Mouse (Mus musculus) MEL (cell line): Measurements from ENCODE around the gene Samd11. TPM values are rescaled to one million over a fixed set of nuclear protein-coding genes. Genes with fewer than 3 reads are reported as not detected.

Experiments
- DNase-seq: peaks from one replicate; pipeline ENCODE4 v3.0.0; 2011; ENCODE audit warnings: low read depth, low spot score
- H3K27ac ChIP-seq: 2 replicates; pipeline ENCODE4 v1.5.1; 2012; ENCODE audit warnings: low read depth, mild to moderate bottlenecking, control low read depth, low read length, moderate library complexity; ENCODE audit not compliant: control insufficient read depth
- H3K27me3 ChIP-seq, 2 experiments: fragments of 150-350 bp in 1 of 2; sonication (generic) in 1 of 2; 2 replicates each; pipeline ENCODE4 v1.6.1; 2012; ENCODE audit warnings: low read length in 2 of 2, mild to moderate bottlenecking in 2 of 2, improper control_type of control experiment in 1 of 2, moderate library complexity in 1 of 2; ENCODE audit not compliant: insufficient read depth in 2 of 2, control insufficient read depth in 1 of 2
- H3K36me3 ChIP-seq, 2 experiments: 2 replicates each; pipeline ENCODE4 v1.6.1; 2012 to 2014; ENCODE audit warnings: low read length in 2 of 2, improper control_type of control experiment in 1 of 2, inconsistent platforms in 1 of 2, mild to moderate bottlenecking in 1 of 2; ENCODE audit not compliant: insufficient read depth in 2 of 2, control insufficient read depth in 1 of 2
- H3K4me1 ChIP-seq, 2 experiments: fragments of 150-350 bp in 1 of 2; sonication (generic) in 1 of 2; 2 replicates each; pipeline ENCODE4 v1.6.1; 2012; ENCODE audit warnings: low read length in 2 of 2, improper control_type of control experiment in 1 of 2, mild to moderate bottlenecking in 1 of 2; ENCODE audit not compliant: insufficient read depth in 2 of 2, control insufficient read depth in 1 of 2
- H3K4me3 ChIP-seq, 2 experiments: fragments of 150-350 bp in 1 of 2; sonication (generic) in 1 of 2; 2 replicates each; pipeline ENCODE4 v1.5.1; 2012; ENCODE audit warnings: low read depth in 2 of 2, low read length in 2 of 2, mild to moderate bottlenecking in 2 of 2, moderate library complexity in 2 of 2, control low read depth in 1 of 2, improper control_type of control experiment in 1 of 2; ENCODE audit not compliant: control insufficient read depth in 1 of 2, insufficient read depth in 1 of 2
- H3K79me2 ChIP-seq: 2 replicates; pipeline ENCODE4 v1.6.1; 2012; ENCODE audit warnings: mild to moderate bottlenecking, low read length, moderate library complexity; ENCODE audit not compliant: control insufficient read depth, poor library complexity, insufficient read depth
- H3K9ac ChIP-seq: 2 replicates; pipeline ENCODE4 v1.6.1; 2012; ENCODE audit warnings: low read depth, mild to moderate bottlenecking, control low read depth, low read length, moderate library complexity; ENCODE audit not compliant: control insufficient read depth, poor library complexity, severe bottlenecking
- H3K9me3 ChIP-seq: fragments of 150-350 bp; sonication (generic); replicated peaks from 2 replicates; pipeline ENCODE4 v1.6.1; 2012; ENCODE audit warnings: mild to moderate bottlenecking, low read length, improper control_type of control experiment, moderate library complexity; ENCODE audit not compliant: insufficient read depth
- BHLHE40 ChIP-seq: IDR thresholded peaks from 2 replicates; pipeline ENCODE4 v1.6.1; 2012; ENCODE audit warnings: low read depth, mild to moderate bottlenecking, inconsistent platforms, low read length, improper control_type of control experiment, borderline replicate concordance
- CHD1 ChIP-seq: IDR thresholded peaks from 2 replicates; pipeline ENCODE4 v1.6.1; 2012; ENCODE audit warnings: low read depth, mild to moderate bottlenecking, inconsistent platforms, low read length, improper control_type of control experiment
- CHD2 ChIP-seq: IDR thresholded peaks from 2 replicates; pipeline ENCODE4 v1.6.1; 2011; ENCODE audit warnings: low read length, improper control_type of control experiment
- CTCF ChIP-seq, 3 experiments: IDR thresholded peaks in 2 of 3; conservative IDR thresholded peaks in 1 of 3; 2 replicates each; pipeline ENCODE4 v1.5.1; 2011 to 2012; ENCODE audit warnings: low read length in 3 of 3, low read depth in 2 of 3, mild to moderate bottlenecking in 2 of 3, improper control_type of control experiment in 1 of 3, inconsistent platforms in 1 of 3, mixed read lengths in 1 of 3, moderate library complexity in 1 of 3; ENCODE audit not compliant: control insufficient read depth in 1 of 3, insufficient read depth in 1 of 3, poor library complexity in 1 of 3, severe bottlenecking in 1 of 3
- E2F4 ChIP-seq: IDR thresholded peaks from 2 replicates; pipeline ENCODE4 v1.6.1; 2011; ENCODE audit warnings: low read depth, low read length, improper control_type of control experiment, borderline replicate concordance
- ELF1 ChIP-seq: IDR thresholded peaks from 2 replicates; pipeline ENCODE4 v1.6.1; 2014; ENCODE audit warnings: low read depth, mild to moderate bottlenecking, inconsistent platforms, low read length, improper control_type of control experiment, moderate library complexity
- EP300 ChIP-seq, 2 experiments: IDR thresholded peaks; 2 replicates each; pipeline ENCODE4 v1.6.1; 2011; ENCODE audit warnings: improper control_type of control experiment in 2 of 2, low read length in 2 of 2, low read depth in 1 of 2, mild to moderate bottlenecking in 1 of 2
- ETS1 ChIP-seq: IDR thresholded peaks from 2 replicates; pipeline ENCODE4 v1.6.1; 2012; ENCODE audit warnings: low read depth, mild to moderate bottlenecking, inconsistent platforms, low read length, improper control_type of control experiment, moderate library complexity
- GABPA ChIP-seq: IDR thresholded peaks from 2 replicates; pipeline ENCODE4 v1.6.1; 2012; ENCODE audit warnings: low read depth, mild to moderate bottlenecking, inconsistent platforms, low read length, improper control_type of control experiment, moderate library complexity
- GATA1 ChIP-seq: IDR thresholded peaks from 2 replicates; pipeline ENCODE4 v1.6.1; 2011; ENCODE audit warnings: low read depth, low read length, improper control_type of control experiment
- HCFC1 ChIP-seq: IDR thresholded peaks from 2 replicates; pipeline ENCODE4 v1.6.1; 2012; ENCODE audit warnings: low read depth, mild to moderate bottlenecking, inconsistent platforms, low read length, improper control_type of control experiment, moderate library complexity
- JUND ChIP-seq: IDR thresholded peaks from 2 replicates; pipeline ENCODE4 v1.6.1; 2011; ENCODE audit warnings: low read depth, mild to moderate bottlenecking, improper control_type of control experiment, low read length
- MAFK ChIP-seq: IDR thresholded peaks from 2 replicates; pipeline ENCODE4 v1.6.1; 2011; ENCODE audit warnings: low read depth, mild to moderate bottlenecking, low read length, improper control_type of control experiment, borderline replicate concordance
- MAZ ChIP-seq: IDR thresholded peaks from 2 replicates; pipeline ENCODE4 v1.6.1; 2012; ENCODE audit warnings: low read depth, mild to moderate bottlenecking, inconsistent platforms, low read length, improper control_type of control experiment
- MXI1 ChIP-seq: IDR thresholded peaks from 2 replicates; pipeline ENCODE4 v1.6.1; 2011; ENCODE audit warnings: mild to moderate bottlenecking, low read depth, low read length, improper control_type of control experiment
- MYB ChIP-seq: IDR thresholded peaks from 2 replicates; pipeline ENCODE4 v1.6.1; 2011; ENCODE audit warnings: mild to moderate bottlenecking, low read depth, low read length, improper control_type of control experiment
- MYC ChIP-seq: IDR thresholded peaks from 2 replicates; pipeline ENCODE4 v1.6.1; 2011; ENCODE audit warnings: low read depth, mild to moderate bottlenecking, low read length, improper control_type of control experiment, moderate library complexity
- NELFE ChIP-seq: IDR thresholded peaks from 2 replicates; pipeline ENCODE4 v1.6.1; 2011; ENCODE audit warnings: low read depth, low read length, improper control_type of control experiment
- NRF1 ChIP-seq: IDR thresholded peaks from 2 replicates; pipeline ENCODE4 v1.6.1; 2014; ENCODE audit warnings: low read depth, mild to moderate bottlenecking, inconsistent platforms, low read length, improper control_type of control experiment, moderate library complexity; ENCODE audit not compliant: poor library complexity, insufficient read depth, severe bottlenecking
- POLR2A ChIP-seq, 2 experiments: IDR thresholded peaks; 2 replicates each; pipeline ENCODE4 v1.6.1; 2011 to 2012; ENCODE audit warnings: low read length in 2 of 2, mild to moderate bottlenecking in 2 of 2, control low read depth in 1 of 2, improper control_type of control experiment in 1 of 2, low read depth in 1 of 2, moderate library complexity in 1 of 2; ENCODE audit not compliant: control insufficient read depth in 1 of 2, insufficient read depth in 1 of 2, poor library complexity in 1 of 2
- POLR2AphosphoS2 ChIP-seq: IDR thresholded peaks from 2 replicates; pipeline ENCODE4 v1.6.1; 2011; ENCODE audit warnings: low read length, improper control_type of control experiment
- POLR2AphosphoS5 ChIP-seq: IDR thresholded peaks from 2 replicates; pipeline ENCODE4 v1.6.1; 2012; ENCODE audit warnings: low read depth, borderline replicate concordance, mild to moderate bottlenecking, inconsistent platforms, low read length, moderate library complexity, mixed read lengths
- RAD21 ChIP-seq: IDR thresholded peaks from 2 replicates; pipeline ENCODE4 v1.6.1; 2011; ENCODE audit warnings: mild to moderate bottlenecking, low read depth, low read length, improper control_type of control experiment
- RCOR1 ChIP-seq: IDR thresholded peaks from 2 replicates; pipeline ENCODE4 v1.6.1; 2012; ENCODE audit warnings: low read depth, mild to moderate bottlenecking, inconsistent platforms, low read length, improper control_type of control experiment
- SIN3A ChIP-seq: IDR thresholded peaks from 2 replicates; pipeline ENCODE4 v1.6.1; 2012; ENCODE audit warnings: low read length, improper control_type of control experiment, inconsistent platforms
- SMC3 ChIP-seq: IDR thresholded peaks from 2 replicates; pipeline ENCODE4 v1.6.1; 2011; ENCODE audit warnings: low read depth, low read length, improper control_type of control experiment
- TAL1 ChIP-seq: IDR thresholded peaks from 2 replicates; pipeline ENCODE4 v1.6.1; 2012; ENCODE audit warnings: mild to moderate bottlenecking, inconsistent platforms, low read length, moderate library complexity, mixed read lengths
- TCF12 ChIP-seq: IDR thresholded peaks from 2 replicates; pipeline ENCODE4 v1.6.1; 2014; ENCODE audit warnings: low read depth, mild to moderate bottlenecking, inconsistent platforms, low read length, improper control_type of control experiment, moderate library complexity
- UBTF ChIP-seq: IDR thresholded peaks from 2 replicates; pipeline ENCODE4 v1.6.1; 2012; ENCODE audit warnings: low read depth, mild to moderate bottlenecking, inconsistent platforms, low read length, improper control_type of control experiment, moderate library complexity, borderline replicate concordance; ENCODE audit not compliant: insufficient read depth
- USF1 ChIP-seq: IDR thresholded peaks from 2 replicates; pipeline ENCODE4 v1.6.1; 2014; ENCODE audit warnings: low read depth, mild to moderate bottlenecking, inconsistent platforms, low read length, improper control_type of control experiment, moderate library complexity
- USF2 ChIP-seq, 2 experiments: IDR thresholded peaks; 2 replicates each; pipeline ENCODE4 v1.6.1; 2011 to 2012; ENCODE audit warnings: improper control_type of control experiment in 2 of 2, low read length in 2 of 2, borderline replicate concordance in 1 of 2, inconsistent platforms in 1 of 2, low read depth in 1 of 2, mild to moderate bottlenecking in 1 of 2; ENCODE audit not compliant: insufficient read depth in 1 of 2
- ZC3H11A ChIP-seq: IDR thresholded peaks from 2 replicates; pipeline ENCODE4 v1.6.1; 2012; ENCODE audit warnings: low read depth, mild to moderate bottlenecking, inconsistent platforms, low read length, improper control_type of control experiment
- ZKSCAN1 ChIP-seq: IDR thresholded peaks from 2 replicates; pipeline ENCODE4 v1.6.1; 2012; ENCODE audit warnings: low read depth, mild to moderate bottlenecking, inconsistent platforms, low read length, improper control_type of control experiment, moderate library complexity
- ZMIZ1 ChIP-seq: IDR thresholded peaks from 2 replicates; pipeline ENCODE4 v1.6.1; 2012; ENCODE audit warnings: low read depth, mild to moderate bottlenecking, inconsistent platforms, low read length, improper control_type of control experiment, moderate library complexity
- ZNF384 ChIP-seq: IDR thresholded peaks from 2 replicates; pipeline ENCODE4 v1.6.1; 2012; ENCODE audit warnings: low read depth, mild to moderate bottlenecking, inconsistent platforms, low read length, improper control_type of control experiment
- polyA plus RNA-seq, 2 experiments: library from polyadenylated mRNA; stranded (reverse) in 1 of 2; unstranded in 1 of 2; fragments of >175 nt in 1 of 2; fragments of >200 nt in 1 of 2; gene quantifications; 2 replicates each; pipeline versions ENCODE4 v1.2.1 to v1.2.4; 2012; ENCODE audit warnings: low replicate concordance in 2 of 2, low read depth in 1 of 2; ENCODE audit not compliant: insufficient read length in 2 of 2, insufficient read depth in 1 of 2, missing spikeins in 1 of 2
- total RNA-seq: library from RNA; depleted of rRNA; stranded (reverse); fragments of 300-350 nt; gene quantifications from 2 replicates; pipeline ENCODE4 v1.2.3, GENCODE M21; 2012

Gene Samd11
- total and polyA plus RNA-seq, 3 experiments: 1.7 to 4.1 TPM; not detected in 1

DNA sequence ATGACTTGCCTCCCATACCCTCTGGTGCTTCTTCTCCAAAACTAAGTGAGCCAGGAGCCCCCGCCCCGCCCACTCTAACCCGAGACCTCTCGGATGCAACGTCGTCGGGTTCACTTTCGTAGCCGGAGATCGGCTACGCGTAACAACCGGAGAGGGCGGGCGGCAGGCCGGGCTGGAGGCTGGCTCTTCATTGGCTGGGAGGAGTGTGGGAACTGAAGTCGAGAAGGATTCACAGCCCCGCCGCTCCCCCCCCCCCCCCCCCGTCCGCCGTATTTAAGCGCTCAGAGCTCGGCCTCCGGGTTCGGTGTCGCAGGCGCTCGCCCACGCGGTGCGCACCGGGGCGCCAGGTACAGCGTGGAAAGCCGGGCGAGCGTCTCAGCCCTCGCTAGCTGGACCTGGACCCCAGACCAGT lies 52.5 kb downstream of the Samd11 start, which contains the start of gene AW011738 (continued):
- TF ChIP-seq GABPA: no peak

- Histone ChIP-seq H3K79me2 (peaks cover 15% of the 10 kb centered on the region), H3K27ac (peak overlapping the region; percentile 93), H3K4me3 (peak overlapping the region; percentile 36 to 56), H3K4me1 (peaks cover 6 to 24% of the 10 kb centered on the region in 2 experiments; a peak in 3 of 4 replicates), H3K9ac (peak overlapping the region; percentile 49), H3K27me3 (no peaks in the 10 kb centered on the region), H3K36me3 (peaks cover 0 to 9% of the 10 kb centered on the region in 2 experiments; a peak in 2 of 4 replicates), H3K9me3 (no peaks in the 10 kb centered on the region)
- peak; percentile 91 for DNase-seq
- TF ChIP-seq POLR2AphosphoS2: no peak
- TF ChIP-seq BHLHE40: peak; percentile 99
- no peak; the same call in none of the 2 replicates for TF ChIP-seq NELFE
- peak; percentile 71; the same call in 1 of the 2 replicates for TF ChIP-seq JUND
- TF ChIP-seq USF1: peak; percentile 84
- TF ChIP-seq POLR2AphosphoS5: no peak
- no peak for TF ChIP-seq RAD21
- peak; percentile 94 to 98 for TF ChIP-seq EP300 (IDR thresholded peaks at IDR 0.05; ENCODE audit: low read depth in 1 of 2, low read length in 2 of 2)
- no peak for TF ChIP-seq ZMIZ1
- no peak for TF ChIP-seq GABPA
- peak; percentile 96 for TF ChIP-seq TAL1
- no peak for TF ChIP-seq CHD2
- TF ChIP-seq UBTF: no peak
- TF ChIP-seq CTCF (IDR thresholded peaks at IDR 0.05 in 2 of 3, conservative IDR thresholded peaks at IDR 0.05 in 1 of 3; ENCODE audit: control insufficient read depth in 1 of 3, insufficient read depth in 1 of 3, low read depth in 2 of 3, low read length in 3 of 3, poor library complexity in 1 of 3, severe bottlenecking in 1 of 3): no peak
- peak; percentile 71 for TF ChIP-seq MAZ
- no peak; the same call in 1 of the 2 replicates for TF ChIP-seq MAFK
- TF ChIP-seq ZC3H11A: no peak
- peak; percentile 100 for TF ChIP-seq ETS1
- peak; percentile 89 for TF ChIP-seq MXI1
- peak; percentile 64; the same call in 1 of the 2 replicates for TF ChIP-seq RCOR1
- TF ChIP-seq CHD1: 0 out of 2 replicates have a peak, but pooled peaks have one; percentile 45
- TF ChIP-seq SMC3: no peak
- TF ChIP-seq TCF12: peak; percentile 99
- TF ChIP-seq USF2 (IDR thresholded peaks at IDR 0.05; ENCODE audit: borderline replicate concordance in 1 of 2, insufficient read depth in 1 of 2, low read depth in 1 of 2, low read length in 2 of 2): no peak
- no peak for TF ChIP-seq ZNF384
- TF ChIP-seq HCFC1: 0 out of 2 replicates have a peak, but pooled peaks have one; percentile 33
- no peak for TF ChIP-seq ZKSCAN1
- no peak for TF ChIP-seq POLR2A (IDR thresholded peaks at IDR 0.05; ENCODE audit: control insufficient read depth in 1 of 2, insufficient read depth in 1 of 2, low read depth in 1 of 2, low read length in 2 of 2, poor library complexity in 1 of 2)
- peak; percentile 90 for TF ChIP-seq SIN3A
- peak; percentile 90 for TF ChIP-seq MYC
- TF ChIP-seq ELF1: no peak
- peak; percentile 98 for TF ChIP-seq GATA1
- no peak for TF ChIP-seq MYB
- TF ChIP-seq E2F4: peak; percentile 34; the same call in 1 of the 2 replicates
- 0 out of 2 replicates have a peak, but pooled peaks have one; percentile 10 for TF ChIP-seq NRF1
Measured at GRCm38 (mm10) chr4:156202462-156202893, 53.0 kb downstream of the Samd11 start.
